Mouse (Mus musculus): ENCODE data around the gene Tent5a.

Tent5a gene

GRCm38 (mm10) chr9:85312473-85312872 is 14.7 kb downstream of the Tent5a start, which contains the start of gene Gm11114:
TSS of gene Gm11114 (plus strand) at chr9:85312773.
- no peak for DNase-seq

- DNase-seq: no peak
Observed at GRCm38 (mm10) chr9:85303378-85303777, 23.8 kb downstream of the Tent5a start.

GRCm38 (mm10) chr9:85302849-85303248 is 24.3 kb downstream of the Tent5a start:
- DNase-seq: no peak

- DNase-seq: no peak
Observed at GRCm38 (mm10) chr9:85274114-85274513, 53.0 kb downstream of the Tent5a start.

Data from cerebellum, postnatal 25 days (tissue).